Mouse (Mus musculus) embryonic facial prominence, embryonic 12.5 days (tissue): ENCODE data around the gene Ctnna3. TPM values are rescaled to one million over a fixed set of nuclear protein-coding genes. Genes with fewer than 3 reads are reported as not detected.
A peak's percentile ranks its signal among the peaks of the same experiment; 100 is the strongest.

ENCODE experiments used
- ATAC-seq: fragments of 200-750 bp; cut with Nextera tagmentation; 2 replicates; pipeline ENCODE4 v1.8.0; 2017; ENCODE audit not compliant: insufficient number of reproducible peaks, insufficient read depth, low FRiP score, low TSS enrichment
- H3K27ac ChIP-seq: fragments of 300-500 bp; sonication (generic); 2 replicates; pipeline ENCODE4 v1.5.1; 2016; ENCODE audit warnings: mild to moderate bottlenecking
- H3K27me3 ChIP-seq: fragments of 300-500 bp; sonication (generic); 2 replicates; pipeline ENCODE4 v1.6.1; 2016; ENCODE audit warnings: mild to moderate bottlenecking, moderate library complexity
- H3K36me3 ChIP-seq: fragments of 300-500 bp; sonication (generic); 2 replicates; pipeline ENCODE4 v1.6.1; 2016; ENCODE audit warnings: mild to moderate bottlenecking
- H3K4me1 ChIP-seq: fragments of 300-500 bp; sonication (generic); 2 replicates; pipeline ENCODE4 v1.6.1; 2016
- H3K4me2 ChIP-seq: fragments of 300-500 bp; sonication (generic); replicated peaks from 2 replicates; pipeline ENCODE4 v1.6.1; 2016; ENCODE audit warnings: mild to moderate bottlenecking, moderate library complexity
- H3K4me3 ChIP-seq: fragments of 300-500 bp; sonication (generic); 2 replicates; pipeline ENCODE4 v1.5.1; 2016; ENCODE audit warnings: mild to moderate bottlenecking
- H3K9ac ChIP-seq: fragments of 300-500 bp; sonication (generic); 2 replicates; pipeline ENCODE4 v1.6.1; 2016; ENCODE audit warnings: mild to moderate bottlenecking, moderate library complexity
- H3K9me3 ChIP-seq: fragments of 300-500 bp; sonication (generic); 2 replicates; pipeline ENCODE4 v1.6.1; 2016; ENCODE audit warnings: mild to moderate bottlenecking, moderate library complexity
- WGBS: fragments of 180-500 bp; shearing (Covaris S2); methylation state at CpG from one replicate; pipeline ENCODE4 v1.1.7; 2016; 5-methylcytosine and 5-hydroxymethylcytosine counted together
- polyA plus RNA-seq: library from polyadenylated mRNA; unstranded; fragments of >200 nt; fragmentation: Nextera tagmentation; extraction: Ambion mirVana; gene quantifications from 2 replicates; pipeline ENCODE4 v1.2.1, GENCODE M21; 2016

Gene Ctnna3
- polyA plus RNA-seq, 1 experiment from 2014 or later: 0.32 TPM

DNA sequence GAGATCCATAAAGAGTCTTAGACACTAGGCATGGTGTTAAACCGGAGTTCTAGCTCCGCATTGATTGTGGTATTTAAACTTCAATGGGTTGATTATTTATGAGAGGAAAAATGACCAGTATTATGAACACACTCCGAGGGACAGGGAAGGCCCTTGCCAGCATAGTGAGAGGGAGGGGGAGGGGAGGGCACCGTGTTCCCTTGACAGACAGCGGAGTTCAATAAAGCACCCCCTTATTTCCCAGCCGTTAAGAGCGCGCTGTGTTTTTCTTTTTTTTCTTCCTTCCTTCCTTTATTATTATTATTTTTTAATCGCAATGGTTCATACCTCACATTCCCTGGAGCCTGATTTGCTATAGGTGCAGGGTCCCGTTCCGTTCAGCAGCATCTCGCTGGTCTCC is 657.6 kb downstream of the Ctnna3 start:
- WGBS: 1% methylated on average over 12 of the region's 12 CpGs
- peaks cover 8% of the 10 kb centered on the region; the same call in 1 of the 2 replicates for H3K4me1 ChIP-seq
- ATAC-seq: no peak
- peak overlapping the region; percentile 41 for H3K4me3 ChIP-seq
- H3K4me2 ChIP-seq: peak overlapping the region; percentile 82
- H3K36me3 ChIP-seq: no peaks in the 10 kb centered on the region
- no peak overlapping the region for H3K9ac ChIP-seq
- peaks cover 23% of the 10 kb centered on the region for H3K27me3 ChIP-seq
- H3K27ac ChIP-seq: no peak overlapping the region
- no peaks in the 10 kb centered on the region for H3K9me3 ChIP-seq

DNA sequence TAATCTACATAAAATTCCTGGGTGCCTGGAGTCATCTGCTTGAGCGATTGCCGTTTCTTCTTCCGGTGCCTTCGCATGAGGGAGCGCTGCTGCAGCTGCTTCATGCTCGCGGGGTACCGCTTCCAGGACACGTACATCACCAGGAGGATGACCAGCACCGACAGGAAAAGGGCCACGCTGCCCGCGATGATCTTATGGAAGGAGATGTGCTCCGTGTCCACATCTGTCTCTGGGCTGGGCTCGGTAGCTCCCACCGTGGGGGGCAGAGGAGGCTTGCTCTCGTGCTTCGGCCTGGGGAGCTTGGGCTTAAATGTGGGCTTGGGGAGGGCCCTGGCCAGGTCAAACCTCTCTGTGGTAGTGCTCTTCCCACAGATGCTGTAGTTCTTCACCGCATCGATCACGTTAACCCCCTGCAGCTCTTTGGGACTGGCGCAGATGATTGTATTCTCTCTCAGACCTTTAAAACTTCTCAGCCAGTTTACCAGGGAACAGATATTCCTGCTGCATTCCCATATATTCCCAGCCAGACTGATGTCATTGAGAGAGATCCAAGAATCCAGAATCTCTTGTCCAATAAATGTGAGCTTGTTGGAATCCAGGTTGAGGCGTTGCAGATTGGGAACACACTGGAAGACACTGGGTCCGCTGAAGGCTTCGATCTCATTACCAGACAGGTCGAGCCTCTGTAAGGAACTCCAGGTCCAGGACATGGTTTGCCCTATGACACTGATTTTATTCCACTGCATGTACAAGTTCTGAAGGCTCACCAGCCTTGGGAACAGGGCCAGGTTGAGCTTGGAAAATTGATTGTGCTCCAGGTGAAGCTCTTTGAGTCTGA is 658.3 kb downstream of the Ctnna3 start:
- H3K9me3 ChIP-seq: no peaks in the 10 kb centered on the region
- peaks cover 8% of the 10 kb centered on the region; the same call in 1 of the 2 replicates for H3K4me1 ChIP-seq
- WGBS: 5% methylated on average over 26 of the region's 26 CpGs
- peak overlapping the region; percentile 82 for H3K4me2 ChIP-seq
- 0 out of 2 replicates have a peak overlapping the region, but pooled peaks have one; percentile 24 for H3K9ac ChIP-seq
- H3K4me3 ChIP-seq: peak overlapping the region; percentile 41
- ATAC-seq: no peak
- peaks cover 23% of the 10 kb centered on the region for H3K27me3 ChIP-seq
- H3K27ac ChIP-seq: no peak overlapping the region
- H3K36me3 ChIP-seq: no peaks in the 10 kb centered on the region

DNA sequence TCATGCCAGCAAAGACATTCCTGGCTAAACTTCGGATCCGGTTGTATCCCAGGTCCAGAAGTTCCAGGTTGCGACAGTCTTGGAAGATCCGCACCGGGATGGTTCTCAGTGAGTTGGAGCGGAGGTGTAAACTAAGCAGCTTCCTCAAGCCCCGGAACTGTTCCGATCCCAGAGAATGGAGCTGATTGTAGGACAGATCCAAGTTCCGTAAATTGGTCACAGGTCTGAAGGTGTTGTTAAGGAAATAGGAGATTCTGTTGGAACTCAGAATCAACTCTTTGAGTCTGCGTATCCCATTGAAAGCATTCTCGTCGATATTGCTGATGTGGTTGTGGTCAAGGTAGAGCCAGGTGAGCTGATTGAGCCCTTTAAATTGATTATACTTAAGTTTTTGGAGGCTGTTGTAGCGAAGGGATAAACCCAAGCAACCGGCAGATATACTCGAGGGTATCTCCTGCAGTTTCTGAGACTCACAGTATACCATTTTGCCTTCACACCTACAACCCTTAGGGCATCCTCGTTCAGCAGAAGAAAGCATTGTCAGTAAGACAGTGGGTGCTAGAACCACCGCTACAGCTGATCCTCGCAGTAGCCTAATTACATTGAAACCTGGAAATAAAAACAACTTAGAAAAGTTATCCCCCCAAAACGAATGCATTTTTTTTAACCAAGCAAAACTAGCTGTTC is 659.0 kb downstream of the Ctnna3 start:
- Histone ChIP-seq H3K27me3 (peaks cover 23% of the 10 kb centered on the region), H3K9ac (no peak overlapping the region), H3K27ac (no peak overlapping the region), H3K4me2 (peak overlapping the region; percentile 82), H3K36me3 (no peaks in the 10 kb centered on the region), H3K9me3 (no peaks in the 10 kb centered on the region), H3K4me1 (peaks cover 8% of the 10 kb centered on the region; the same call in 1 of the 2 replicates), H3K4me3 (peak overlapping the region; percentile 41; the same call in 1 of the 2 replicates)
- 18% methylated on average over 19 of the region's 19 CpGs for WGBS
- ATAC-seq: no peak

DNA sequence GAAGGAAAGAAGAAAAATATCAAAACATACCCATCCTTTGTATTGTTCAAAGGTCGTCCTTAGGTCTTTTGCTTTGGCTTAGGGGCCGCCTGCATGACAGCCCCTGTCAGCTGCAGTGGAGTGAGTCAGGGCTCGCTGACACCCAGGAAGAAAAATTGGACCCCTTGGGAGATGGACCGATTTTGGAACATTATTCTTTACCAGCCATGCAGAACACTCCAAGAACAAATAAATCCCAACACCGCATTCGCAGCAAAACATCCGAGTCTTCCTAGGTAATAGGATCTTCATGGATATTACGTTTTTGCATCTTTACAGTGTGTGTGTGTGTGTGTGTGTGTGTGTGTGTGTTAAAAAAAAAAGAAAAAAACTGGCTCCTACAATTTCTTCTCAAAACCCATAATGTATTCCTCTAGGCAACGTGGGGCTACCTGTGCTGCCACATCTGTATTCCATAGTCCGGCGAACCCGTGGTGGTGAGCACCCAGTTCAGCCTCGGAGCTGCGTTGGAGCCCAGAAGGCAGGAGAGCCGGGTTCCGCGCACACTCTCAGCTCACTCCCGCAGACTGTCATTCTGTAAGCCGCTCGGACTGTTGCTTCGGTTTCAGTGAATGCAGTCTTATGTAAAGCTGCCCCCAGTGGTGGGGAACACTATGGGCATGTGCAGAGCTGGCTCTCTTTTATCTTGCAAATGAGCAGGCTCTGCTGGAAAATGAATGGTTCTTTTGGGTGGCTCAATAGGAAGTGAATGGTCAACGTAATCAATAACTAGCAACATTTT is 660.0 kb downstream of the Ctnna3 start, which contains the start of gene Lrrtm3:
Gene Lrrtm3 (minus strand): TSS at position 598 of the 781 bp plus-strand sequence.
- peaks cover 8% of the 10 kb centered on the region; the same call in 1 of the 2 replicates for H3K4me1 ChIP-seq

DNA sequence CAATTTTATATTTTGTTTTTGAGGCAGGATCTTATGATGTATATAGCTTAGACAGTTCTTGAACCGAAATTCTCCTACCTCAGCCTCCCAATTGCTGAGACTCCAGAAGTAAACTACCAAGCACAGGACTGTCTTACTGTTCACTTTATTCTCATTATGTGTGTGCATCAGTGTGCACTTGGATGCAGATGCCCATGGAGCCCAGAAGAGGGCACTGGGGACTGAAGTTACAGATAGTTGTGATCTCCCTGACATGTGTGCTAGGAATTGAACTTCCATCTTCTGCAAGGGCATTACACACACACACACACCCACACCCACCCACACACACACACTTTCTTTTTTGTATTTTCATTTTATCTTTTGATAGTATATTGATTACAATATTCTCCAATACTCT is 666.6 kb downstream of the Ctnna3 start:
- no peaks in the 10 kb centered on the region for H3K36me3 ChIP-seq
- no peak overlapping the region for H3K4me3 ChIP-seq
- H3K4me1 ChIP-seq: no peaks in the 10 kb centered on the region
- H3K9me3 ChIP-seq: no peaks in the 10 kb centered on the region
- 90% methylated on average over 1 of the region's 1 CpGs for WGBS
- no peak for ATAC-seq
- no peaks in the 10 kb centered on the region for H3K27me3 ChIP-seq
- H3K4me2 ChIP-seq: no peak overlapping the region
- H3K9ac ChIP-seq: no peak overlapping the region
- H3K27ac ChIP-seq: no peak overlapping the region

More for the DNA sequence above, 660.0 kb downstream of the Ctnna3 start, which contains the start of gene Lrrtm3:
- Histone ChIP-seq H3K4me3 (peak within 1 kb of the TSS; percentile 30), H3K9ac (no peak within 1 kb of the TSS), H3K27ac (no peak within 1 kb of the TSS), H3K9me3 (no peaks in the 10 kb centered on the region), H3K27me3 (peaks cover 23% of the 10 kb centered on the region), H3K36me3 (no peaks in the 10 kb centered on the region), H3K4me2 (peak within 1 kb of the TSS; percentile 57)
- under 1% methylated on average over 22 of the region's 22 CpGs for WGBS
- peak; percentile 91 for ATAC-seq

DNA sequence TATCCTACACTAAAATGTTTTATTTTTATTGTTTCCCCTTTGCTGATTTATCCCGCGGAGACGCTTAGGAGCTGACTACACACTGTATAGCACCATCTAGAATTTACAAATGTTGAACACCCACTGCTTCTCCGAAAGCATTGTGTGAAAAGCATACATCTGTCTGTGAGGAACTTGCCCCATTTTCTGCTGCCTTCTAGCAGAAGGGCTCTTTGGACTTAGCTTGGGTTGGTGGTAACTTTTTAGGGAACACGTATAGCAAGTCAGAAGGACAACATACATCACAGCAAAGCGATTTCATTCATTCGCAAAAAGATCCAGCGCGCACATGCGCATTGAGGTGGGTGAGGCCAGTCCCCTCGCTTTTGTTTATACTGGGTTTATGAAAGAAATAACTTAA is 685.3 kb downstream of the Ctnna3 start:
- ATAC-seq: no peak
- no peaks in the 10 kb centered on the region for H3K9me3 ChIP-seq

DNA sequence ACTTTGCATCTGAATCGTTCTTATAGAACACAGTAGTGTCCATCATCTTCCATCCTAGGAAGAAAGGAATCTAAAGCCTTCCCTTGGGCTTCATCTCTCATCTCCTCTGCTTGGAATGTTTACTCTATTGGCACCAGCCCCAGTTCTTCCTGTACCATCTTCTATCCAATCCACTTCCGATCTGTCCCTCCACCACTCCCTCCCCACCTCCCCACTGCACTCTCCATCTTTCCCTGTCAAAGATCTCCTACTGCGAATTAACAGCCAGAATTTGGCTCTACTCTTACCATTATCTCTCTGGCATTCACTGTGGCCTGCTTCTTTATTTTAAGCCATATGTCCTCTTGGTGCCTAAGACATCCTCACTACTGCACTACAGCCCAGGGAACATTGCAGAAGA is 688.9 kb downstream of the Ctnna3 start:
- Histone ChIP-seq H3K4me3 (no peak overlapping the region), H3K4me1 (no peaks in the 10 kb centered on the region), H3K4me2 (no peak overlapping the region), H3K9ac (no peak overlapping the region), H3K27ac (no peak overlapping the region), H3K36me3 (no peaks in the 10 kb centered on the region), H3K9me3 (no peaks in the 10 kb centered on the region), H3K27me3 (no peaks in the 10 kb centered on the region)
- ATAC-seq: no peak
- 80% methylated on average over 3 of the region's 3 CpGs for WGBS

More for the DNA sequence above, 685.3 kb downstream of the Ctnna3 start:
- Histone ChIP-seq H3K4me3 (no peak overlapping the region), H3K4me1 (no peaks in the 10 kb centered on the region), H3K36me3 (no peaks in the 10 kb centered on the region), H3K4me2 (no peak overlapping the region), H3K9ac (no peak overlapping the region), H3K27ac (no peak overlapping the region), H3K27me3 (no peaks in the 10 kb centered on the region)
- 94% methylated on average over 11 of the region's 11 CpGs for WGBS

DNA sequence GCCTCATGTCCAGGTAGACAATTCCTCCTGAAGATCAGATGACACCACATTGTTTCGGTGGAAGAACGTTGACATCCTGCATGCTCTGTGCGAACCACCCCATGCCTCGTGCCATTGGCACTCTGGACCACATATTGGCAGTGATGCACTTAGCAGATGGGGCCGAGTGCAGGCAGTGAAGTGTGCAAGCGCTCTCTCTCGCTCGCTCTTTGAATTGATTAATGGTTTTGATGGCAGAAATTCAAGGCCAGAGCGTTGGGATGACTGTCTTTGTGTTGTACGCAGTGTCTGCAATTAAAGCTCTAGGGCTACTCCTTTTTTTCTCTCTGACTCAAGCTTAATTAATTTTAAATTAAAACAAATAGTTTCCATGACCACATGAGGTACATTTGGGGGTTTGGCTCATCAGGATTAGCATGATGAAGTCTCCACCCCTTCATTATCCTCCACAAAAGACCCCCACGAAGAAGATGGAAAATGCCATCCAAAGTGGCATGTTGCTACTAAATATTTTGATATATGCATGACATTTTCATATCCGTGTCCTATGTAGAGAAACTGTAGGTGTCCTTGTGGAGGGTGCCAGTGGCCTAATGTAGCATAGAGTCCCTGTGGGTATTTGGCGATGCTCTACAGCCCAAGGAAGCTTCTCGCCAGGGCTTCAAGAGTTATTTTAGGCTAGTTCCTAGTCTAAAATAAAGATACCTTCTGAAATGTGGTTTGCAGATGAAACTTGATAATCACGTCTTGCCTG is 700.7 kb downstream of the Ctnna3 start:
- no peak overlapping the region for H3K9ac ChIP-seq
- 86% methylated on average over 15 of the region's 15 CpGs for WGBS
- H3K4me2 ChIP-seq: no peak overlapping the region
- no peaks in the 10 kb centered on the region for H3K9me3 ChIP-seq
- H3K4me1 ChIP-seq: no peaks in the 10 kb centered on the region
- H3K4me3 ChIP-seq: no peak overlapping the region
- H3K27ac ChIP-seq: no peak overlapping the region
- H3K27me3 ChIP-seq: no peaks in the 10 kb centered on the region
- no peaks in the 10 kb centered on the region for H3K36me3 ChIP-seq
- ATAC-seq: no peak

DNA sequence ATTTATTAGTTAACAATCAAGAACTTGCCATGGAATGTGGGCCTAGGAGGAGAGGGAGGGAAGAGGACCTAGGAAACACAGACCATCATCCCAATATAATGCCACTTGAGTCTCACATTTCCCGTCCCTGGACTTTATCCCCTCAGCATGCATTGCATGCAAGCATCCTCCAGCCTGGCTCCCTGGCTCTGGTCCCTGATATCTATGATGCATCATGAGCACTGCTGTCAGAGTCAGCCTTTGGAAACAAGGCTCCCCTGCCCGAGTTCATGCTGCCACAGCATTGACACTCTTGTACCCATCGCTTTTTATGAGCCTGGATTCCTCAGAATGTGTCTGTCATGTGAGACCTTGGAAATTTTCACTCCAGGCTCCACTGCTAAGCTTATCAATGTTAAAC is 703.6 kb downstream of the Ctnna3 start:
- no peaks in the 10 kb centered on the region for H3K36me3 ChIP-seq
- no peak for ATAC-seq
- H3K27ac ChIP-seq: no peak overlapping the region
- H3K27me3 ChIP-seq: no peaks in the 10 kb centered on the region
- no peak overlapping the region for H3K9ac ChIP-seq
- no peak overlapping the region for H3K4me2 ChIP-seq
- WGBS: 72% methylated on average over 3 of the region's 3 CpGs
- H3K9me3 ChIP-seq: no peaks in the 10 kb centered on the region
- no peak overlapping the region for H3K4me3 ChIP-seq
- H3K4me1 ChIP-seq: no peaks in the 10 kb centered on the region

DNA sequence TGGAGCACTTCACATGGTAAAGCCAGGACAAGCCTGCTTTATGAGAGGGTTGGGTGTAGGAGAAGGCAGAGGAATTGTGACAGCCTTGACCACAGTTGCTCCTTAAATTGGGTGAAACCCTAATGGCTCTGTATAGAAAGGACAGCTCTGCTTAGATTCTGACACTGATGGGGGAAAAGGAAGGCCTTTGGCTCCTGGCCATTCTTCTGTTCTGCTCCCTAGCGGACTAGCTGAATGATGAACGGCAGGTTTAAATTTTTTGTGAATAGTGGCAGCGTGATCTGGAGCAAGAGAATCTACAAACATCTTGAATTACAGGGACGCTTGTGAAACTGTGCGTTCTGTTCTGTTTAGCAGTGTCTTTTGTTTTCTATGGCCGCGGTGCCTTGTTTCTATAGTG is 705.6 kb downstream of the Ctnna3 start:
- 52% methylated on average over 7 of the region's 7 CpGs for WGBS
- H3K9ac ChIP-seq: no peak overlapping the region
- H3K9me3 ChIP-seq: no peaks in the 10 kb centered on the region
- no peaks in the 10 kb centered on the region for H3K36me3 ChIP-seq
- no peaks in the 10 kb centered on the region for H3K27me3 ChIP-seq
- H3K27ac ChIP-seq: no peak overlapping the region
- no peaks in the 10 kb centered on the region for H3K4me1 ChIP-seq
- no peak for ATAC-seq
- H3K4me2 ChIP-seq: no peak overlapping the region
- H3K4me3 ChIP-seq: no peak overlapping the region

DNA sequence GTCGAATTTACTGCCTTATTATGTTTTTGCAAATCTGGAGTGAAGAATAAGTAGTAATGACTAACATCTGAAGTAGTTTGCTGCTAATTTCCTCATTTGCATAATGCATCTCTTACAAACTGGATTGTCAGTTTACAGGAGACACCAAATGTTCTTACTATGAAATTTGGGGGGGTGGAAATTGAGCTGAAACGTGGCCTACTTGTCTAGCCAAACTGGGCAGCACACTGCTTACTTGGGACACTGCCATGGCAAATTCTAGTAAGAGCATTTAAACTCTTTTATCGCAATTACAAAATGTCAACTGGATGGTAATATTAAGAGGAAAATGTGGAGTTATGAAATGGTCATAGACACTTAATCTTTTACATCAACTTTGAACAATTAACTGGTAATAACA is 716.6 kb downstream of the Ctnna3 start:
- H3K9ac ChIP-seq: no peak overlapping the region
- ATAC-seq: no peak
- no peaks in the 10 kb centered on the region for H3K27me3 ChIP-seq
- WGBS: 82% methylated on average over 3 of the region's 3 CpGs
- no peaks in the 10 kb centered on the region for H3K9me3 ChIP-seq
- peaks cover 4% of the 10 kb centered on the region; the same call in 1 of the 2 replicates for H3K4me1 ChIP-seq
- no peak overlapping the region for H3K4me3 ChIP-seq
- H3K4me2 ChIP-seq: no peak overlapping the region
- no peaks in the 10 kb centered on the region for H3K36me3 ChIP-seq
- H3K27ac ChIP-seq: no peak overlapping the region
